Mouse (Mus musculus) adrenal gland, adult 8-10 months (tissue): ENCODE results near the gene Fam185a. TPM values are rescaled to one million over a fixed set of nuclear protein-coding genes. Genes with fewer than 3 reads are reported as not detected.
A peak's percentile ranks its signal among the peaks of the same experiment; 100 is the strongest.

Experiments
- DNase-seq: peaks from one replicate; pipeline ENCODE4 v3.0.0; 2022
- total RNA-seq, 4 experiments: library from RNA; stranded (reverse); gene quantifications; 2 replicates each; pipeline ENCODE4 v1.2.4; 2022

Fam185a gene
- total RNA-seq, 4 experiments from 2014 or later = 14.7 to 19.2 (median 16.1) TPM

DNA sequence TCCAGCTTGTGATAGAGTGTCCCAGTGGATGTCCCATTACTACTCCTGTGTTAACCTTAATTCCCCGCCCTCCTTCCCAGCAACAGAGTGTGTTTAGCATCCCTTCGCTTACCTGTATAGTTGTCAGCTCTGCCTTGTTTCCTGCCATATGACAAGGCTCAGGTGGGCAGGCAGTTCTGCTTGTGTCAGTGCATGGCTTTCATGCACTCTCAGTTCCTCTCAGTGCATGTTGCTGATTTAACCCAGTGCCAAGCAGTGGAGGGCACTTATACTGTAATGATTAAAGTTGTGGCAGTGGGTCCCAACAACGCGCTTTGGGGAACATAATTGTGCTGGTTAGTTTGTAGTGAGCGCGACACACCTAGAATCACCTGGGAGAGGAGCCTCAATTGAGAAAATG is 1.9 kb downstream of the Fam185a start:
- DNase-seq = no peak

DNA sequence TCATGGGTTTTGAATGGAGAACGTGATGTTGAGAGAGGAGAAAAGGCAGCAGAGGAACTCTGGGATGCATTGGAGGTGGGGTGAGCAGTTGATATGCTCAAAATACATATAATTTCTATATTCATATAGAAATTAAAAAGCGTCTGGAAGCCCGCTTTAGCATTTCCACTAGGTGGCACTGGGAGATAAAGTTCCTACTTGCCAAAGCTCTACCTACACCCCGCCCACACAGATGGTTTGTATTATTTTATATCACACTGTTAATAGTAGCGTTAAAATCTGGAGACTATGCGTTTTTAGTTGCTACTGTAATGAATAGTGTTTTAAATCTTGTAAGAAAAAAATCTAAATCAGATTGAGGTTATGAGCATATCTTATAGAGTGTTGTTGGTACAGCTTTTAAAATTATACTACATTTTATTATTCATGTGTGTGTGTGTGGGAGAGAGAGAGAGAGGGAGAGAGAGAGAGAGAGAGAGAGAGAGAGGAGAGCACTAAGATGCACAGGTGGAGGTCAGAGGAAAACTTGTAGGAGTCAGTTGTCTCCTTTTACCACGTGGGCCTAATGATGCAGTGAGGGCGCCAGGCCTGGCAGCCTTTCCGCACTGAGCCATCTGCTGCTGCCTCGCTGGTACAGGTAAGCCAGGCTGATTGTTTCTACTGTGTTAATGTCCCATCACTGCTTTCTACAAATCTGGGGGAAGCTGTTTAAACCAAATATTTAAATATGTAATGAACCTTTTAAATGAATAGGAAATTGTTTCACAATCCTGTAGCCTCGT is 9.6 kb downstream of the Fam185a start:
- no peak for DNase-seq

DNA sequence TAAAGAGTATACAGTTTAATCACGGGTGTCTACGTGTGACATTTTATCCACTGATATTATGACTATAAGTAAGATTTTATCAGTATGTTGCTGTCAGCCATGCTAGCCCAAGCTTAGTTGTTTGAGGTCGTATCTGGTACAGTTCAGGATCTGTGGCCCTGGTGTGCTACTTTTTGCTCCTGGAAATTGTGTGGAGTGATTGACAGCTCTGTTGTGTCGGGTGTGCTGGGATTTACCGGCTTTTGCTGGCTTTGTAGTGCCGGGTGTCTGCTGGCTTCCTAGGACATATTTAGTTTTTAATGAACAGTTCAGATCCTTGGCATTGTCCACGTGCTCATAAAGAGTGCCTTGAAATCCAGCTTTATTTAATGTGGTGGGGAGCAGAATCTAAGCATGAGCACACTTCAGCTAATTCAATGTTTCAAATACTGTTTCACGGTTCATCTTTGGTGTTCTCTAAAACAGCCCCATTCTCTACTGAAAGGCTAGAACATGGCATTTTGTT is 11.8 kb downstream of the Fam185a start:
- DNase-seq = no peak

DNA sequence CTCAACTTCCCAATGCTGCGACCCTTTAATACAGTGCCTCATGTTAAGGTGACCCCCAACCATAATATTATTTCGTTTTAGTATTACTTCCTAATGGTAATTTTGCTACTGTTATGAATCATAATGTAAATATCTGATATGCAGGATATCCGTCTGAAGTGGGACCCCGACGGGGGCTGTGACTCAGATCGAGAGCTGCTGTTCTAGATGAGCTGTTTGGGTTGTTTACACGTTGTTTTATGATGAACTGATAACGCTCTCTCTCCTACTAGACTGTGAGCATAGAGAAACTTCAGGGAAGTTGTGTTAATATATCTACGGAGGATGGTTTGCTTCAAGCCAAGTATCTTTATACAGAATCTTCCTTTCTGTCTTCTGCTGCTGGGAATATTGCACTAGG is 13.7 kb downstream of the Fam185a start:
- no peak for DNase-seq

DNA sequence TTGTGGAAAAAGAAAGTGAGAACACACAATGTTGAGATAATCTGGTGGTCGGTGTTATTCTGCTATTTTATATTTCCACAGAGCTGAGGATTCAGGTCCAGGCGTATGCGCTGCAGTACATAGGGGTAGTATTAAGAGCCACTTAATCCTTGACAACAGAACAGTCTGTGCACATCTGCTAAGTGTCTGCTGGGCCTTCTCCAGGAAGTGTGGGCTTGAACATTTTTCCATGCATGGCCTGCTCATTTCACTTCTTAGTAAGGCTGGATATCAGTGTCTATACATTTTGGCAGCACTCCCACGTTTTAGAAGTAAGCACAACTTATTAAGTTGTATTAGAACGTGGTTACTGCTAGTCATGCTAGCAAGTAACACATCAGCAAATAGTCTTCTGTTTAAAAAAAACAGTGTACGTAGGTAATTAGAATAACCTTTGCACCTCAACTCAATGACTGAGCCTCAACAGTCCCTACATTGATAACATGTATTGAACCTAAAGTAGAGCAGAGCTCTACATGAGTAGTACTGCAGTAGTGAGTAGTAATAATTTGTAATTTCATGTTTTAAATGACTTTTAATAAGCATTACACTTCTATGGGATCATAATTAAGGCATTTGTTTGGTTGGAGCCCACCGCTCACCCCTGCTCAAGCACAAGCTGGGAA is 14.8 kb downstream of the Fam185a start:
- DNase-seq = no peak

GRCm38 (mm10) chr5:21440833-21441530 is 16.2 kb downstream of the Fam185a start:
- no peak for DNase-seq

GRCm38 (mm10) chr5:21467387-21467786 is 42.6 kb downstream of the Fam185a start:
- no peak for DNase-seq

DNA sequence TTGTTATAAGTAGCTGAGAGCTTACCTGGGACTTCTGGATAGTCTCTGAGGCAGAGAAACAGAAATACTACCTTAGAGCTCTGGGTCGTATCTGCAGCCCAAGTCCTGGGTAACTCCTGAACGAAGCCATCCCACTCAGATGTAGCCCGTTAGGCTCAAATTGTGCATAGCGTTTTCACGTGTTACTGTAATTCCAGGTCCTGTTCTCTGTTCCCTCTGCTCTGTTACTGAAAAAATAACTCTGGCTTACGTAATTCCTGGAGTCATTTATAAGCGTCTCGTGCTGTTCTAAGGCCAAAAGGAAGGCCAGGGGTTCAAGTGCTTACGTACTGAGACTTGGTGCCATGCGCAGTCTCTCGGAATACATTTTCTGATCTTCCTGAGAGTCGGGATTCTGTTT is 43.3 kb downstream of the Fam185a start:
- no peak for DNase-seq

DNA sequence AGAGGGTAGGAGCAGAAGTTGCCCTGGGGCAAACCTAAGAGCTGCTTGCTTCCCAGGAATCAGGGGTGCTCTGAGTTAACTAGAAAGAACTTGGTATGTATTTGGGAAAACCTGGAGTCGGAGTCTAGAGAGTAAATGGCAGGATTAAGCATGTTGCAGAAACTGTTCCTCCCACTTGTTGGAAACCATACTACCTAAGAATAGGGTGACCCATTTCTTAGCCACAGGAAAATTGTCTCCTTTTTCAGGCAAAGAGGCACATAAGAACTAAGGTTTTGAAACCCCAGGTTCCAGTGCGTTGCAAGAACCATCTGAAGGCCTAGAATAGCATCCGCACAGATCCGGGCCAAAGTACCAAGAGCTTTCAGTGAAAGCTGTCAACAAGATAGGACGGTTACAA is 53.7 kb downstream of the Fam185a start:
- no peak for DNase-seq

DNA sequence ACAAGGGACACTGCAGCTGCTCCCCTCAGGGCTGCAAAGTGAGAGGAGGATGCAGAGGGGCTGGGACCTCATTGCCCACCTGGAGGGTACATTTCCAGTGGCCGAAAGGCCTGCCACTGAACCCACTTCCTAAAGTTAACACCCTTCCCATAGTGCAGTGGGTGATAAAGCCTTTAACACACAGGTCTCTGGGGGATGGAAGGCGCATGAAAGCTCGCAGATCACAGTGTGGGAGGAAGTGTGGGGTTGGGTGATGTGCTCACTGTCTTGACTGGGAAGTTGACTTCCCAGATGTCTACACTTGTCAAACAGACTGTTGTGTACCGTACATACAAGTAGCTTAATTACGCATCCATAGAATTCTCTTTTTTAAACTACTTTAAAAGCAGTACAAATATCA is 55.0 kb downstream of the Fam185a start:
- no peak for DNase-seq

GRCm38 (mm10) chr5:21481521-21481920 is 56.8 kb downstream of the Fam185a start:
- DNase-seq = no peak

DNA sequence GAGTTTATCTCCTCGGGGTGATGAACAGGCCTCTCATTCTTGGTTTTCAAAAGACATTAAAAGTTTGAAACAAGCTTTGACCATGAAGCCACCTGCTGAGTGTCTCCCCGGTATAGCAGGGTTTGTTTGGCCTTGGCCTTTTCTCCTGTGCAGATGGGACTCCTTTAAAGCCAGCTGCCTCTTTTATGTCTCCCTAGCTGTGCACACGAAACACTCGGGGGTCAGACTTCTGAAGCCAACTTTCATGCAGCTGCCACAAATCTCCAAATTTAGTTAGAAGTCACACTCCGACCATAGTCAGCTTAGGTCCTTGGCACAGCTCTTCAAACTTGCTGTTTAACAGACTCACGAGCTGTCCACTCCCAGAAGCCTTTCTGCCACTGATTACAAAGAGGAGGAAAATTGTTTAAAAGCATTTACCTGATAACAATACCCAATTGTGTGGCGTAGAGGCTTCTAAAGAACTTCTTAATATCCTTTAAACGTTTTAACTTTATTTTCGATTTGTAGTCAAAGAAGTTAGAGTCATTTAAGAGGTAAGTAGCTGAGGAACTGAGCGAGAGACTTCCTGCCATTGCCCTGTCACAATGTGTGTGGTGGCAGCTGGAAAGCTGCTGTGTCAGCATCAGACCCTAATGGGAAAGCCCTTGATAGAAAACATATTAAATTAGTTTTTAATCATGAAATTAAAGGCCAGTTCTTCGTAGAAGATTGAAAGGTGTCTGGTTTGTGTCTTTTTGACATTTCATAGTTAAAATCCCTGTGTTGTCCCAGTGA is 57.9 kb downstream of the Fam185a start:
- peak; percentile 19 for DNase-seq

GRCm38 (mm10) chr5:21483275-21483674 is 58.5 kb downstream of the Fam185a start:
- no peak for DNase-seq

- no peak for DNase-seq
Measured at GRCm38 (mm10) chr5:21485197-21485829, 60.6 kb downstream of the Fam185a start.

GRCm38 (mm10) chr5:21486798-21487197 is 62.0 kb downstream of the Fam185a start:
- no peak for DNase-seq

- no peak for DNase-seq
Measured at GRCm38 (mm10) chr5:21487306-21487705, 62.5 kb downstream of the Fam185a start.

- no peak for DNase-seq
Measured at GRCm38 (mm10) chr5:21487716-21488115, 63.0 kb downstream of the Fam185a start.

DNA sequence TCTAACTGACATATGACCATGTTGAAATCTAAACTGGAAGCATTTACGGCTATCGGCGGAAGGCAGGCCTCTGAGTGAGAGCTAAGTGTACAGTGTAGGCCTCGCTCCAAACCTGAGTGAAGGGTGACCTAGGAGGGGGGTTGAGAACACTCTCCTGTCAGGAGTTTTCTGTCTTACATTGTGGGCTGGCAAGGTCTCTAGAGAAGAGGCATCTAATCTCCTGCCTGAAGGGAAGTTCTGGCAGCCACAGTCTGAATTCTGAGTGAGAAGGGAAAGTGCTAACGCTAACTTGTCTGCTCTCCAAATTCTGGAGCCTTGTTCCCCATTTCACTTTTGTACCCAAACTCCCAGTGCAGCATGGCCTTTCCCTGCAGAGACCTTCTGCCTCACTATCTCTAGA is 63.7 kb downstream of the Fam185a start:
- no peak for DNase-seq

GRCm38 (mm10) chr5:21489135-21489534 is 64.4 kb downstream of the Fam185a start:
- DNase-seq = no peak

GRCm38 (mm10) chr5:21491469-21491868 is 66.7 kb downstream of the Fam185a start:
- DNase-seq = no peak

DNA sequence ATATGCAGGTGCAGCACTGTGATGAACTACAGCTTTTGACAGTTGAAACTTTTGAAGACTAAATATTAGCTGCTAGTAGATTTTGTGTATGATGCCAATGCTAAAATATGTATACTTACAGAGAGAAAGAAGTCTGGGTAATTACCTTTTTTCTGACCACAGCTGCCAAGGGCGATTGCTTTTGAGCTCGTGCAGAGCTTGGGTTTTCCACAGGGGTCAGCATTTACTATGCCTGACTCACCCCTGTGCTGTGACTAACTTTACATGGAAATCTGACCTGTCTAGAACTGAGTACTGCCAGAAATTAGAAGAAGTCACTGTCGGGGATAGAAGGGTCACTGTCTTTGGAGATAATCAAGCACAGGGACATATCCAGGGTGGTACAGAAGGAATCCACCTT is 67.5 kb downstream of the Fam185a start:
- DNase-seq = no peak
